Mouse (Mus musculus): ENCODE results near the gene Mepce. TPM values are rescaled to one million over a fixed set of nuclear protein-coding genes. Genes with fewer than 3 reads are reported as not detected.
A peak's percentile ranks its signal among the peaks of the same experiment; 100 is the strongest.

The Mepce gene
- polyA plus RNA-seq, 1 experiment from 2014 or later: 11.5 TPM

DNA sequence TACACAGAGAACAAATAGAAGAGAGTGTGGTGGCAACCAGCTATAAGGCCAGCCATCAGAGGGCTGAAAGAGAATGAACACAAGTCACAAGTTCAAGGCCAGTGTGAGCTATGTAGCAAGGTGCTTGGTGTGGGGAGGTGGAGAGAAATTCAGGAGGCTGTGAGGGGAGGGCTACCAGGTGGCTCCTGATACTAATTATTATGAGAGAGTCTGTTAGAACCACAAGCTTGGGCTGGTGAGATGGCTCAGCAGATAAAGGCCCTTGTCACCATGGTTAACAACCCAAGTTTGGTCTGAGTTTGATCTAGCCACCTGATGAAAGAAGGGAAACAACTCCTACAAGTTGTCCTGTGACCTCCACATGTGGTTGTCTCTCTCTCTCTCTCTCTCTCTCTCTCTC is 14.7 kb downstream of the Mepce start:
- Histone ChIP-seq H3K36me3 (no peaks in the 10 kb centered on the region), H3K4me3 (no peak overlapping the region), H3K4me1 (peaks cover 7% of the 10 kb centered on the region; the same call in 1 of the 2 replicates), H3K4me2 (no peak overlapping the region), H3K9me3 (no peaks in the 10 kb centered on the region), H3K27ac (no peak overlapping the region), H3K27me3 (no peaks in the 10 kb centered on the region), H3K9ac (no peak overlapping the region)
- ATAC-seq (ENCODE audit: borderline replicate concordance, extremely low read depth, low FRiP score, low TSS enrichment): no peak

DNA sequence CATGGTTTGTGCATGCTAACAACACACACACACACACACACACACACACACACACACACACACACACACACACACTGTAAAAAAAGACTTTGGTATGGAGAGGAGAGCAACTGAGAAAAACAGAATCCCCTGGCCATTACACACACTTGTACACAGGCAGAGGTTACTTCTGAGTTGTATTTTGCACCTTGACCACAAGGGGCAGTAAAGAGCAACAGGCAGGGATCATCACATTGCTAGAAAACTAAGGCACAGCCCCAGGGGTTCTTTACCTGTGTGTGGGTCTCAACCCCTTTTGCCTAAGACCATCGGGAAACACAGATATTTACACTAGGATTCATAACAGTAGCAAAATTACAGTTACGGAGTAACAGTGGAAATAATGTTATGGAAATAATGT is 16.7 kb downstream of the Mepce start:
- Histone ChIP-seq H3K9me3 (no peaks in the 10 kb centered on the region), H3K9ac (no peak overlapping the region), H3K27me3 (no peaks in the 10 kb centered on the region), H3K4me1 (no peaks in the 10 kb centered on the region), H3K36me3 (no peaks in the 10 kb centered on the region), H3K4me2 (no peak overlapping the region), H3K27ac (no peak overlapping the region), H3K4me3 (no peak overlapping the region)
- ATAC-seq (ENCODE audit: borderline replicate concordance, extremely low read depth, low FRiP score, low TSS enrichment): 0 out of 2 replicates have a peak, but pooled peaks have one; percentile 31
- 45% methylated on average over 2 of the region's 2 CpGs for WGBS

DNA sequence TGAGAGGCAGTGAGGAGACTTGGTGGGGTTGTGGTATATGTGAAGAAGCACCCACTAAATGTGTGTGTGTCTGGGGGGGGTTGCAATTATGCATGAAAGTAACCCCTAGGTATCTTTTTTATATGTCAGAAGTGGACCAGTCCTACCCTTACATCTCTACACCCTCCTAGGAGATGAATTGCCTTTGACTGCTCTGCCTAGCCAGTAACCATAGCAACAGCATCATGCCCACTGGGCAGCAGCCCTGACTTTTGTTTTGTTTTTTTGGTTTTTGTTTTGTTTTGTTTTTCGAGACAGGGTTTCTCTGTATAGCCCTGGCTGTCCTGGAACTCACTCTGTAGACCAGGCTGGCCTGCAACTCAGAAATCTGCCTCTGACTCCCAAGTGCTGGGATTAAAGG is 19.0 kb downstream of the Mepce start:
- H3K36me3 ChIP-seq: no peaks in the 10 kb centered on the region
- 67% methylated on average over 1 of the region's 1 CpGs for WGBS

DNA sequence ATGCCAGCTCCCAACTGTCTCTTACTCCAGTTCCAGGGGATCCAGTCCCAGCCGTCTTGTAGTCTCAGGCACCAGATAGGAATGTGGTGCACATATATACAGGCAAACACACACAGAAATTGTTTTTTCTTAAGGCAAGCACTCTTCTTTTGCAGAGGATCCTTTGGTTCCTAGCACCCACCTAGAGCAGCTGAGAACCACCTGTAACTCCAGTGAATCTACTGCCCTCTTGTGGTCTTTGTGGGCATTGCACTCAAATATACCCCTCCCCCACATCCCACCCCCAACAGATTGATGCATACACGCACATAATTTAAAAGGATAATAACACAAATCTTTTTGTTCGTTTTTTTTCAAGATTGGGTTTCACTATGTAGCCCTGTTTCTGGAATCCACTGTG is 21.2 kb downstream of the Mepce start:
- ATAC-seq (ENCODE audit: borderline replicate concordance, extremely low read depth, low FRiP score, low TSS enrichment): no peak
- no peak overlapping the region for H3K9ac ChIP-seq
- WGBS: 58% methylated on average over 3 of the region's 3 CpGs
- H3K4me2 ChIP-seq: no peak overlapping the region
- H3K27me3 ChIP-seq: no peaks in the 10 kb centered on the region
- no peaks in the 10 kb centered on the region for H3K36me3 ChIP-seq
- no peak overlapping the region for H3K4me3 ChIP-seq
- H3K4me1 ChIP-seq: no peaks in the 10 kb centered on the region
- H3K9me3 ChIP-seq: no peaks in the 10 kb centered on the region
- H3K27ac ChIP-seq: no peak overlapping the region

More for the DNA sequence above, 19.0 kb downstream of the Mepce start:
- Histone ChIP-seq H3K4me2 (no peak overlapping the region), H3K9ac (no peak overlapping the region), H3K4me3 (no peak overlapping the region), H3K27ac (no peak overlapping the region), H3K27me3 (no peaks in the 10 kb centered on the region), H3K4me1 (no peaks in the 10 kb centered on the region), H3K9me3 (no peaks in the 10 kb centered on the region)
- no peak for ATAC-seq (ENCODE audit: borderline replicate concordance, extremely low read depth, low FRiP score, low TSS enrichment)

GRCm38 (mm10) chr5:137764609-137765340 is 22.7 kb downstream of the Mepce start:
- ATAC-seq (ENCODE audit: borderline replicate concordance, extremely low read depth, low FRiP score, low TSS enrichment): no peak
- no peak overlapping the region for H3K9ac ChIP-seq
- H3K27ac ChIP-seq: no peak overlapping the region
- no peaks in the 10 kb centered on the region for H3K9me3 ChIP-seq
- peaks cover 3% of the 10 kb centered on the region for H3K4me1 ChIP-seq
- no peaks in the 10 kb centered on the region for H3K36me3 ChIP-seq
- 53% methylated on average over 9 of the region's 9 CpGs for WGBS
- no peak overlapping the region for H3K4me2 ChIP-seq
- no peaks in the 10 kb centered on the region for H3K27me3 ChIP-seq
- H3K4me3 ChIP-seq: no peak overlapping the region

GRCm38 (mm10) chr5:137759971-137760412 is 27.5 kb downstream of the Mepce start:
- ATAC-seq (ENCODE audit: borderline replicate concordance, extremely low read depth, low FRiP score, low TSS enrichment): peak; percentile 71
- H3K4me2 ChIP-seq: no peak overlapping the region
- 41% methylated on average over 4 of the region's 4 CpGs for WGBS
- peak overlapping the region; percentile 49 for H3K27ac ChIP-seq
- H3K27me3 ChIP-seq: no peaks in the 10 kb centered on the region
- H3K9me3 ChIP-seq: no peaks in the 10 kb centered on the region
- H3K36me3 ChIP-seq: peaks cover 27% of the 10 kb centered on the region
- no peak overlapping the region for H3K9ac ChIP-seq
- peaks cover 18% of the 10 kb centered on the region for H3K4me1 ChIP-seq
- H3K4me3 ChIP-seq: no peak overlapping the region

GRCm38 (mm10) chr5:137758921-137759534 is 28.4 kb downstream of the Mepce start:
- ATAC-seq (ENCODE audit: borderline replicate concordance, extremely low read depth, low FRiP score, low TSS enrichment): no peak
- H3K9ac ChIP-seq: no peak overlapping the region
- 87% methylated on average over 19 of the region's 19 CpGs for WGBS

GRCm38 (mm10) chr5:137757887-137758286 is 29.6 kb downstream of the Mepce start:
- Histone ChIP-seq H3K27ac (no peak overlapping the region), H3K9ac (no peak overlapping the region), H3K9me3 (no peaks in the 10 kb centered on the region), H3K36me3 (peaks cover 39% of the 10 kb centered on the region), H3K4me3 (no peak overlapping the region), H3K4me1 (peaks cover 28% of the 10 kb centered on the region), H3K27me3 (no peaks in the 10 kb centered on the region), H3K4me2 (no peak overlapping the region)
- 62% methylated on average over 6 of the region's 6 CpGs for WGBS
- peak; percentile 10; the same call in 1 of the 2 replicates for ATAC-seq (ENCODE audit: borderline replicate concordance, extremely low read depth, low FRiP score, low TSS enrichment)

More at GRCm38 (mm10) chr5:137758921-137759534, 28.4 kb downstream of the Mepce start:
- H3K4me3 ChIP-seq: no peak overlapping the region
- no peaks in the 10 kb centered on the region for H3K9me3 ChIP-seq
- peaks cover 18% of the 10 kb centered on the region for H3K4me1 ChIP-seq
- peaks cover 29% of the 10 kb centered on the region for H3K36me3 ChIP-seq
- H3K27me3 ChIP-seq: no peaks in the 10 kb centered on the region
- no peak overlapping the region for H3K4me2 ChIP-seq
- H3K27ac ChIP-seq: peak overlapping the region; percentile 24; the same call in 1 of the 2 replicates

DNA sequence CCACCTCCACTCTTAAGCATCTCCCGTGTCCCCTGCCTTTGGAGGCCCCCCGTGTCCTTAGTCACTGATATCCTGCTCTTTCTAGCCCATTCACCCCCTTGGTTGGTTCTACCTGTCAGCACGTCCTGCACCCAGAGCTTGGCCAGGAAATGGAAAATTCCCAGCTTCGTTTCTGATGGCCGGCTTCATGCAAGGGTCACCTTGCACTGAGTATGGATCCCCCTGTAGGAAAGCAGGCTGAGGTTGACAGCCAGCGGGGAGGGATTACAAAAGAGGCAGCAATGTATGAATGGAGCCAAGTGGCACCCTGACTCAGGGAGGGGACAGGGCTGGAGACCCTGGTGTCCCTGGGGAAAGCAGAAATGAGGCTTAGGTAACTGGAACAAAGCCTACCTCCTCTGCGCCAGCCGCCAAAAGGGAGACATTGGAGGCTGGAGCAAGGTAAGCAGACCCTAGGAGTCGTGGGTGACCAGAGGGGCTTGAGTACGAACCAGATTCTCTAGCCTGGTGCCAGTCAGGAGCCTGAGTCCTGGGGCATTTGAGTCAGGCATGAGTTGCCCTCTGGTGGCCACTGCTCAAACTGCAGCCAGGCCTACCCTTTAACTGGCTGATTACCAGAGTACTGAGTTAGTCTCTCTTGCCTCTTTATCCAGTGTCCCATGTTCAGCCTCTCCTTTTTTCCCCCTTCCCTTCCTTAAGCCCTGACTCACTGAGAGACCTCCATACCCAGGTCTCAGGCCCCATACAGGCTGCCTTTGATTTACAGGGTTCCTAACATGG is 30.4 kb downstream of the Mepce start:
- 0 out of 2 replicates have a peak, but pooled peaks have one; percentile 9 for ATAC-seq (ENCODE audit: borderline replicate concordance, extremely low read depth, low FRiP score, low TSS enrichment)
- no peaks in the 10 kb centered on the region for H3K27me3 ChIP-seq
- no peak overlapping the region for H3K4me3 ChIP-seq
- peaks cover 46% of the 10 kb centered on the region for H3K36me3 ChIP-seq
- H3K4me1 ChIP-seq: peaks cover 30% of the 10 kb centered on the region
- no peak overlapping the region for H3K4me2 ChIP-seq
- WGBS: 46% methylated on average over 10 of the region's 10 CpGs
- no peak overlapping the region for H3K27ac ChIP-seq
- no peak overlapping the region for H3K9ac ChIP-seq
- no peaks in the 10 kb centered on the region for H3K9me3 ChIP-seq

DNA sequence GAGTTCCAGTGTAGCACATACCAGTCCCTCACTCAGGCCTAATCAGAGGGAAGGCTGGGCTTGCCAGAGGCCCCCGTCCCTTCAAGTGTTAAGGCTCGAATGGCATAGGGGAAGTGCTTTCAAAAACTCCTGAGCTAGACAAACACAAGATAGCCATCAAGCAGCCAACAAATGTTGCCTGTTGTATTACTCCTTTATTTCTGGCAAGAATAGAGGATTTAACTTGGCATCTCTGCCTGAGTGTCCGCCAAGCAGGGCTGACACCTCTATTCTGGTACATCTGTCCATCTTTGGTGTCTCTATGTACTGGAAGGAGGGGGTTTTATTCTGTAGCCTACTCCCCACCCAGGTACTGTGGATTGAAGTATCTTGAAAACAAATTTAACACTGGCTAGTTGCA is 31.3 kb downstream of the Mepce start:
- H3K4me1 ChIP-seq: peaks cover 30% of the 10 kb centered on the region
- no peaks in the 10 kb centered on the region for H3K9me3 ChIP-seq
- no peak for ATAC-seq (ENCODE audit: borderline replicate concordance, extremely low read depth, low FRiP score, low TSS enrichment)
- no peaks in the 10 kb centered on the region for H3K27me3 ChIP-seq
- 51% methylated on average over 3 of the region's 3 CpGs for WGBS
- H3K4me3 ChIP-seq: no peak overlapping the region
- peak overlapping the region; percentile 10; the same call in 1 of the 2 replicates for H3K27ac ChIP-seq
- H3K36me3 ChIP-seq: peaks cover 56% of the 10 kb centered on the region
- no peak overlapping the region for H3K9ac ChIP-seq
- H3K4me2 ChIP-seq: no peak overlapping the region

- Histone ChIP-seq H3K4me1 (peaks cover 33% of the 10 kb centered on the region), H3K9ac (no peak overlapping the region), H3K27ac (no peak overlapping the region), H3K36me3 (peaks cover 61% of the 10 kb centered on the region), H3K4me3 (no peak overlapping the region), H3K27me3 (no peaks in the 10 kb centered on the region), H3K4me2 (no peak overlapping the region), H3K9me3 (no peaks in the 10 kb centered on the region)
- ATAC-seq (ENCODE audit: borderline replicate concordance, extremely low read depth, low FRiP score, low TSS enrichment): no peak
- WGBS: 79% methylated on average over 5 of the region's 5 CpGs
Observed at GRCm38 (mm10) chr5:137755425-137755824, 32.0 kb downstream of the Mepce start.
